9 mouse cellular contexts compared by ENCODE assay signal in genomic region chr13:64400801-64401361, GRCm38 (mm10). TPM values are rescaled to one million over a fixed set of nuclear protein-coding genes. Genes with fewer than 3 reads are reported as not detected.
DNase-seq lines count a peak whose midpoint lies in the region; ATAC-seq lines count a peak whose summit lies in the region.
"Had no signal": no experiment of that assay in that cellular context is flagged by ENCODE, and none has a peak within 500 bp of the region (broad histone marks: within the 10 kb centered on the region; RNA-seq: fewer than 3 reads in every experiment).

No protein-coding gene starts in this region.

- H3K4me1 ChIP-seq in kidney, embryonic 15.5 days, result peaks cover 21% of the 10 kb centered on the region
- H3K4me1 ChIP-seq in stomach, embryonic 15.5 days, result peaks cover 5% of the 10 kb centered on the region; the same call in 1 of the 2 replicates
- H3K4me1 ChIP-seq: neural tube, embryonic 13.5 days had no signal

- no peak overlapping the region for H3K9ac ChIP-seq in kidney, embryonic 15.5 days
- no peak overlapping the region for H3K9ac ChIP-seq in stomach, embryonic 15.5 days
- H3K9ac ChIP-seq: neural tube, embryonic 13.5 days had no signal

- no peaks in the 10 kb centered on the region for H3K36me3 ChIP-seq in kidney, embryonic 15.5 days
- no peaks in the 10 kb centered on the region for H3K36me3 ChIP-seq in stomach, embryonic 15.5 days
- H3K36me3 ChIP-seq: neural tube, embryonic 13.5 days had no signal

- peak; percentile 88 for ATAC-seq in kidney, embryonic 15.5 days (replicated peaks; ENCODE audit: low FRiP score)
- peak; percentile 54; the same call in 1 of the 2 replicates for ATAC-seq in stomach, embryonic 15.5 days (ENCODE audit: insufficient read depth, low FRiP score, low read depth)

- H3K9me3 ChIP-seq in kidney, embryonic 15.5 days (replicated peaks), result no peaks in the 10 kb centered on the region
- H3K9me3 ChIP-seq in stomach, embryonic 15.5 days, result no peaks in the 10 kb centered on the region
- H3K9me3 ChIP-seq: neural tube, embryonic 13.5 days had no signal

- H3K27ac ChIP-seq in kidney, embryonic 15.5 days, result peak overlapping the region; percentile 77
- no peak overlapping the region; the same call in 1 of the 2 replicates for H3K27ac ChIP-seq in stomach, embryonic 15.5 days
- H3K27ac ChIP-seq: neural tube, embryonic 13.5 days had no signal

- WGBS in kidney, embryonic 15.5 days, result 23% methylated on average over 7 of the region's 7 CpGs
- WGBS in stomach, embryonic 15.5 days, result 34% methylated on average over 7 of the region's 7 CpGs

- DNase-seq in cerebellum, postnatal 10 days, result peak; percentile 3 to 6
- DNase-seq in cerebellum, adult 11-12 months, result no peak
- peak; percentile 44 for DNase-seq in 3134 (ENCODE audit: extremely low read depth, insufficient read length, low spot score)
- peak; percentile 14 for DNase-seq in gastrocnemius, postnatal 10 days
- no peak for DNase-seq in cerebellum, postnatal 36 days
- no peak for DNase-seq in right cerebral cortex, postnatal 36 days (ENCODE audit: low spot score in 2 of 2)

- peak overlapping the region; percentile 39 for H3K4me2 ChIP-seq in kidney, embryonic 15.5 days
- 0 out of 2 replicates have a peak overlapping the region, but pooled peaks have one; percentile 5 for H3K4me2 ChIP-seq in stomach, embryonic 15.5 days
- H3K4me2 ChIP-seq: neural tube, embryonic 13.5 days had no signal

- H3K4me3 ChIP-seq in kidney, embryonic 15.5 days (replicated peaks), result no peak overlapping the region
- no peak overlapping the region for H3K4me3 ChIP-seq in stomach, embryonic 15.5 days (replicated peaks)
- H3K4me3 ChIP-seq: neural tube, embryonic 13.5 days had no signal

- H3K27me3 ChIP-seq in kidney, embryonic 15.5 days, result no peaks in the 10 kb centered on the region
- H3K27me3 ChIP-seq in stomach, embryonic 15.5 days (replicated peaks), result no peaks in the 10 kb centered on the region
- H3K27me3 ChIP-seq: neural tube, embryonic 13.5 days had no signal

RNA-seq across cellular contexts. Expression of gene Ctsl, which starts 30.2 kb away (rescaled TPM):
- 100 to 1,000 TPM; 145 to 162 TPM for total RNA-seq in gastrocnemius, postnatal 10 days (2021)
- 306 and 318 TPM in 2 replicates for polyA plus RNA-seq in kidney, embryonic 15.5 days (2015; fragmentation: Nextera tagmentation; extraction: Ambion mirVana)
- polyA plus RNA-seq in stomach, embryonic 15.5 days (2015; fragmentation: Nextera tagmentation; extraction: Ambion mirVana), result 221 and 248 TPM in 2 replicates

RNA-seq across cellular contexts. Expression of gene Cdk20, which starts 31.2 kb away (rescaled TPM):
- 1 to 10 TPM; 3.6 to 3.9 TPM for total RNA-seq in gastrocnemius, postnatal 10 days (2021)
- polyA plus RNA-seq in kidney, embryonic 15.5 days (2015; fragmentation: Nextera tagmentation; extraction: Ambion mirVana), result 10.4 and 12.8 TPM in 2 replicates
- 9.0 and 10.2 TPM in 2 replicates for polyA plus RNA-seq in stomach, embryonic 15.5 days (2015; fragmentation: Nextera tagmentation; extraction: Ambion mirVana)

Comparison
In these comparisons a context has a peak if more than half of its experiments do, and no peak if none do; other contexts are left out.
1. DNase-seq: peak in cerebellum, postnatal 10 days (2 of 2), 3134 (single experiment) and gastrocnemius, postnatal 10 days (single experiment); none in cerebellum, adult 11-12 months (single experiment), cerebellum, postnatal 36 days (0 of 2) and right cerebral cortex, postnatal 36 days (0 of 2).